Mouse (Mus musculus) kidney, adult 2 months (tissue): ENCODE results near the gene Zp1.

Source experiments
- CTCF ChIP-seq: fragments of 200-500 bp; conservative IDR thresholded peaks from 2 replicates; pipeline ENCODE4 v1.5.1; 2011; ENCODE audit warnings: low read depth, mild to moderate bottlenecking, control low read depth, low read length, moderate library complexity, mixed read lengths; ENCODE audit not compliant: insufficient read depth, insufficient read length
- POLR2A ChIP-seq: fragments of 200-500 bp; IDR thresholded peaks from one replicate; pipeline ENCODE4 v1.6.1; 2011; ENCODE audit warnings: low read depth, low read length, control low read depth

DNA sequence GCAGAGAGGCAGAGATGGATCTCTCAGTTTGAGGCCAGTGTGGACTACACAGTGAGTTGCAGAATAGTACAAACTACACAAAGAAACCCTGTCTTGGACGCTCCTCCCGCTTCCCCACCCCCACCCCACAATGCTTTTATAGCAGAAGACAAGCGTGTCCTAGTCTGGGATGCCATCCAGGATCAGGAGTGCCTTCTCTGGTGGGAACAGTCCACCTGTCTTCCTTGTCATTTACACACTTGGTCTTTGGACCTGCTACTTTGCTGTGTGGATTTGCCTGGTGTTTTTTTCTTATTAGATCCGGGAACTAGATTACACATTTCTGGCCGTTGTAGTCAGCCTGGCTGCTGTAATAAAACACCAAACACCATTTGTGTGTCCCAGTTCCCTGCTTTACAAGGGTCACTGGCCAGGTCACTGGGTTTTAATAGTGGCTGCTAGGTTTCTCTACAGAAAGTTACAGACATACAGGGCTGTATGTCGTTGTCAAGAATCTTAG is 5.7 kb upstream of the Zp1 start:
- TF ChIP-seq CTCF: no peak
- no peak for TF ChIP-seq POLR2A
